Mouse (Mus musculus) bone marrow, adult 2 months (tissue): ENCODE data around the gene Ubash3b.

ENCODE experiments used
- CTCF ChIP-seq: fragments of 200-500 bp; IDR thresholded peaks from 2 replicates; pipeline ENCODE4 v1.5.1; 2011; ENCODE audit warnings: low read length, control low read depth; ENCODE audit not compliant: control insufficient read depth, insufficient read depth
- POLR2A ChIP-seq: fragments of 200-500 bp; IDR thresholded peaks from 2 replicates; pipeline ENCODE4 v1.6.1; 2011; ENCODE audit warnings: low read depth, mild to moderate bottlenecking, control low read depth, low read length, borderline replicate concordance; ENCODE audit not compliant: control insufficient read depth

DNA sequence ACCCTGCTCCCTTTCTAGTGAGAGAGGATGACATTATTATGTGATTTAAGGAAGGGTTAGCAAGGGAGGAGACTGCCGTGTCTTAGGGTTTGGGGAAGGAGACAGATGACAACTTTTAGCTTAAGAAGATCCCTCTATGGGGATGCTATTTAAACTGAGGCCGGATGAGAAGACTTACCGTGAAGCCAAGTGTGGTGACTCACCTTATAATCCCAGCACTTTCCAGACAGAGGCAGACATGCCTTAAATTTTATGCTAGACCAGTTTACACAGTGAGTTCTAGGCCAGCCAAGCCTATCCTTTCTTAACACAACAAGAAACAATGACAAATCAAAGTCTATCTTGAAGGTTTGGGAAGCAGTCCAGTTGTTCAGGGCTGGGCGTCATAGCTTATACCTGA is 26.4 kb upstream of the Ubash3b start:
- TF ChIP-seq CTCF, result no peak
- TF ChIP-seq POLR2A, result no peak
